Mouse (Mus musculus): ENCODE results near the gene Cers3.

DNA sequence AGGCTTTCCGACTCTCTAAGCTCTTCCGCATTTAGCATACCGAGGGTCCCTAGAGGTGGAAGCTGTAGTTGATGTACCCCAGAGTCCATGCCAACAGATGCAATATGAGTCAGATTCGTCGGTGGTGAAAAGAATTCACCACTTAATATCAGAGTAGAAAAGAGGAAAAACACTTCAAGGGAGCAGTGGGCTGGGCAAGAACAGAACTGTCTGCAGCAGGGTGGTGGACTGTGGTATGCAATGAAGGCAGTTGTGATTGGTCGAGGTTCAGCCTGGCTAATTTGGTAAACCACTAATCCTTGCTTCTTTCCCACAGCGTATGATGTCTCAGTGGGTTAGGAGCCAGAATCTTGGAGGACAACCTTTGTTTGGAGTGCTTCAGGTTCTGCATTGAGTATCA lies 40.6 kb upstream of the Cers3 start:
- TF ChIP-seq HCFC1 (IDR thresholded peaks at IDR 0.05; ENCODE audit: borderline replicate concordance, insufficient read depth, low read length) (no peak), ZNF384 (IDR thresholded peaks at IDR 0.05; ENCODE audit: low read depth, low read length) (no peak), ZC3H11A (IDR thresholded peaks at IDR 0.05; ENCODE audit: borderline replicate concordance, low read depth, low read length) (no peak)
